Mouse (Mus musculus) G1E (cell line): Measurements from ENCODE around the gene Hs2st1.

Experiments used
- CTCF ChIP-seq: IDR thresholded peaks from 2 replicates; pipeline ENCODE4 v1.5.1; 2012; ENCODE audit warnings: low read depth, low read length, inconsistent platforms, mixed read lengths
- GATA1 ChIP-seq: IDR thresholded peaks from 2 replicates; pipeline ENCODE4 v1.6.1; 2012; ENCODE audit warnings: borderline replicate concordance, low read length, inconsistent platforms, mixed read lengths

GRCm38 (mm10) chr3:144399358-144400096 lies 170.5 kb downstream of the Hs2st1 start:
- TF ChIP-seq CTCF (peak; percentile 67), GATA1 (no peak)
